Mouse (Mus musculus): ENCODE measurements at regions not wholly inside any gene's neighbourhood (a gene's known extent, or its start where the extent isn't known, plus 50 kb on each side); places are given as distances from the start of the nearest gene placed in this dataset.

- no peak for DNase-seq (ENCODE audit: low read depth, low spot score)
Observed at GRCm38 (mm10) chr3:146337429-146337828, 67.0 kb upstream of the Ssx2ip start.

- DNase-seq (ENCODE audit: low read depth, low spot score): peak; percentile 57
Observed at GRCm38 (mm10) chr3:146337861-146338281, 66.6 kb upstream of the Ssx2ip start.

GRCm38 (mm10) chr3:146338445-146338844 is 66.0 kb upstream of the Ssx2ip start:
- no peak for DNase-seq (ENCODE audit: low read depth, low spot score)

GRCm38 (mm10) chr3:146340316-146341055 is 64.0 kb upstream of the Ssx2ip start:
- no peak for DNase-seq (ENCODE audit: low read depth, low spot score)

- DNase-seq (ENCODE audit: low read depth, low spot score): no peak
Observed at GRCm38 (mm10) chr3:146341652-146342340, 62.6 kb upstream of the Ssx2ip start.

GRCm38 (mm10) chr3:146342727-146343126 is 61.7 kb upstream of the Ssx2ip start:
- DNase-seq (ENCODE audit: low read depth, low spot score): no peak

- peak; percentile 67 for DNase-seq (ENCODE audit: low read depth, low spot score)
Observed at GRCm38 (mm10) chr3:146343649-146344401, 60.6 kb upstream of the Ssx2ip start.

GRCm38 (mm10) chr3:146344402-146345025 is 59.9 kb upstream of the Ssx2ip start:
- DNase-seq (ENCODE audit: low read depth, low spot score): no peak

- DNase-seq (ENCODE audit: low read depth, low spot score): peak; percentile 83
Observed at GRCm38 (mm10) chr3:146345308-146345780, 59.1 kb upstream of the Ssx2ip start.

- DNase-seq (ENCODE audit: low read depth, low spot score): no peak
Observed at GRCm38 (mm10) chr3:146345946-146346345, 58.5 kb upstream of the Ssx2ip start.

- no peak for DNase-seq (ENCODE audit: low read depth, low spot score)
Observed at GRCm38 (mm10) chr3:146347311-146347710, 57.1 kb upstream of the Ssx2ip start.

GRCm38 (mm10) chr3:146348921-146349320 is 55.5 kb upstream of the Ssx2ip start:
- no peak for DNase-seq (ENCODE audit: low read depth, low spot score)

- DNase-seq (ENCODE audit: low read depth, low spot score): no peak
Observed at GRCm38 (mm10) chr3:146349393-146349792, 55.0 kb upstream of the Ssx2ip start.

GRCm38 (mm10) chr3:146350126-146350525 is 54.3 kb upstream of the Ssx2ip start:
- DNase-seq (ENCODE audit: low read depth, low spot score): no peak

- DNase-seq (ENCODE audit: low read depth, low spot score): no peak
Observed at GRCm38 (mm10) chr3:146351468-146351867, 53.0 kb upstream of the Ssx2ip start.

- no peak for DNase-seq (ENCODE audit: low read depth, low spot score)
Observed at GRCm38 (mm10) chr3:146352187-146352586, 52.3 kb upstream of the Ssx2ip start.

- DNase-seq (ENCODE audit: low read depth, low spot score): no peak
Observed at GRCm38 (mm10) chr3:146353961-146354360, 50.5 kb upstream of the Ssx2ip start.

All from mesoderm, embryonic 11.5 days (tissue).